Mouse (Mus musculus) liver, embryonic 11.5 days (tissue): ENCODE results near the gene Aar2. TPM values are rescaled to one million over a fixed set of nuclear protein-coding genes. Genes with fewer than 3 reads are reported as not detected.
A peak's percentile ranks its signal among the peaks of the same experiment; 100 is the strongest.

Experiments used
- ATAC-seq: fragments of 200-750 bp; cut with Nextera tagmentation; replicated peaks from 2 replicates; pipeline ENCODE4 v1.8.0; 2017; ENCODE audit warnings: moderate number of reproducible peaks, mild to moderate bottlenecking, moderate TSS enrichment, moderate library complexity; ENCODE audit not compliant: low FRiP score
- DNase-seq: peaks from one replicate; pipeline ENCODE4 v3.0.0-alpha.2; 2017; ENCODE audit warnings: low spot score
- H3K27ac ChIP-seq: fragments of 300-500 bp; sonication (generic); 2 replicates; pipeline ENCODE4 v1.5.1; 2014; ENCODE audit warnings: mild to moderate bottlenecking, low read depth, low read length, control low read depth
- H3K27me3 ChIP-seq: fragments of 300-500 bp; sonication (generic); replicated peaks from 2 replicates; pipeline ENCODE4 v1.6.1; 2014; ENCODE audit warnings: low read length, mixed read lengths; ENCODE audit not compliant: control insufficient read depth, insufficient read depth
- H3K36me3 ChIP-seq: fragments of 300-500 bp; sonication (generic); 2 replicates; pipeline ENCODE4 v1.6.1; 2014; ENCODE audit warnings: mild to moderate bottlenecking, low read length, moderate library complexity, mixed read lengths; ENCODE audit not compliant: control insufficient read depth, insufficient read depth
- H3K4me1 ChIP-seq: fragments of 300-500 bp; sonication (generic); replicated peaks from 2 replicates; pipeline ENCODE4 v1.6.1; 2014; ENCODE audit warnings: low read length, mixed read lengths; ENCODE audit not compliant: control insufficient read depth, insufficient read depth
- H3K4me2 ChIP-seq: fragments of 300-500 bp; sonication (generic); 2 replicates; pipeline ENCODE4 v1.6.1; 2014; ENCODE audit warnings: mild to moderate bottlenecking, control low read depth, moderate library complexity
- H3K4me3 ChIP-seq: fragments of 300-500 bp; sonication (generic); 2 replicates; pipeline ENCODE4 v1.5.1; 2014; ENCODE audit warnings: low read depth, low read length, control low read depth
- H3K9ac ChIP-seq: fragments of 300-500 bp; sonication (generic); 2 replicates; pipeline ENCODE4 v1.6.1; 2014; ENCODE audit warnings: low read depth, low read length, control low read depth
- H3K9me3 ChIP-seq: fragments of 300-500 bp; sonication (generic); 2 replicates; pipeline ENCODE4 v1.6.1; 2016; ENCODE audit warnings: low read length, inconsistent platforms, mixed read lengths; ENCODE audit not compliant: control insufficient read depth
- WGBS: fragments of 180-500 bp; shearing (Covaris S2); extraction: QIAGEN DNeasy Blood & Tissue Kit; methylation state at CpG from one replicate; pipeline ENCODE4 v1.1.7; 2014; 5-methylcytosine and 5-hydroxymethylcytosine counted together
- polyA plus RNA-seq: library from polyadenylated mRNA; unstranded; fragments of >200 nt; fragmentation: Nextera tagmentation; extraction: Ambion mirVana; gene quantifications from 2 replicates; pipeline ENCODE4 v1.2.1, GENCODE M21; 2014

The Aar2 gene
- 32.2 and 33.6 TPM in 2 replicates for polyA plus RNA-seq

DNA sequence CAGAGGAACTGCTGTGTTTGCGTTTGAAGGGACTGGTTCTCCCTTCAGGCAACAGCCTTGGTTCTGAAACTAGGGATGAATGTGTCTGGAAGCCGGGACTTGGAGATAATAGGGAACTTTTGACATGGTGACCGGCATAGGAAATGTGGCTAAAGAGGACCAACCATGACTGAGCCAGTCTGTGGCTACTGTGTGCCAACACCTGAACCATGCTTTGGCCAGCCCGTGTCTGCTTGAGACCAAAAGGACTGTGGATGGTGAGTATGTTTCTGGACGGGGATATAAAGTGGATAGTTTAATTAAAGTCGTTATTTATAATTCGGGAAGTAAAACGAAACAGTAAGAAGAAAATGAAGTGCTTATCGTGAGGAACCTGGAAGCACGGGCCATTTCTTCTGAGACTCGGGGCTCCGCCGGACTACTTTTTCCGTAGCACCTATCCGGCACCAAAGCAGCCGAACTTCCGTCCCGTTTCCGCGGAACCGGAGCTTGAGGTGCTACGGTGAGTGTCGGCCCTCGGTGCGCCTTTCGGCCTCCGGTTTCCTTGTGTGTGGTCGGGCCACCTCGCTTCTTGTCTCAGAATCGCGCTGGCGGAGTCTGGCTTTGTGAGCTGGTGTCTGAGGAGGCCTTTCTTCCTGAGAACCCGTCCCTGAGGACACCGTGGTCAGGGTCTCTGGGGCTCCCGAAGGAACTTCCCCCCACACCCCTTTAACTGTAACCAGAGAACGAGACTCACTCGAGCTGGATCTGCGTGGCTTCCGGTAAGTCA, at the start of gene Aar2:
Gene Aar2, plus strand, starts transcription at position 462 of the 769 bp plus-strand sequence.
- DNase-seq = peak; percentile 83
- H3K27me3 ChIP-seq = no peaks in the 10 kb centered on the region
- peaks cover 7% of the 10 kb centered on the region for H3K36me3 ChIP-seq
- peak within 1 kb of the TSS; percentile 62 for H3K4me3 ChIP-seq
- peak; percentile 58; the same call in 1 of the 2 replicates for ATAC-seq
- peak within 1 kb of the TSS; percentile 78 for H3K9ac ChIP-seq
- peak within 1 kb of the TSS; percentile 77 for H3K4me2 ChIP-seq
- H3K4me1 ChIP-seq = no peaks in the 10 kb centered on the region
- 0 out of 2 replicates have a peak within 1 kb of the TSS, but pooled peaks have one; percentile 1 for H3K27ac ChIP-seq
- H3K9me3 ChIP-seq = no peaks in the 10 kb centered on the region
- WGBS = 5% methylated on average over 39 of the region's 39 CpGs

DNA sequence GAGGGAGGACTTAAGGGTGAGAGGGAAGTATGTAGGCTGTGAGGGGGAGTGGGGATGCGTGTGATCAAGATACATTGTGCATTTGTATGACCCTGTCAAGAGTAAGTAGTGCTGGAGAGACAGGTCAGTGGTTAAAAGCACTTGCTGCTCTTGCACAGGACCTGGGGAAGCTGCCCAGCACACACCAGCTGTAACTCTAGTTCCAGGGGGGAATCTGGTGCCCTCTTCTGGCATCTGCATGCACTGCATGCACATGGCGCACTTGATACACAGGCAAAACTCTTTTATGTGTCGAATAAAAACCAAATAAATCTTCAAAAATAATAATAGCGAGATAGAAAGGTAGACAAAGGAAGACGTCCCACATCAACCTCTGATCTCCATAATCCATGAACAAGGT, 49.5 kb upstream of the Aar2 start:
- no peak for ATAC-seq

GRCm38 (mm10) chr2:156501025-156501424, 46.4 kb upstream of the Aar2 start:
- H3K27ac ChIP-seq = no peak overlapping the region
- H3K9ac ChIP-seq = no peak overlapping the region
- 83% methylated on average over 1 of the region's 1 CpGs for WGBS
- H3K9me3 ChIP-seq = no peaks in the 10 kb centered on the region
- no peak overlapping the region for H3K4me2 ChIP-seq
- ATAC-seq = no peak
- no peaks in the 10 kb centered on the region for H3K4me1 ChIP-seq
- DNase-seq = no peak
- H3K4me3 ChIP-seq = no peak overlapping the region
- H3K36me3 ChIP-seq = 0 out of 2 replicates have a peak, but pooled peaks cover 2% of the 10 kb centered on the region
- H3K27me3 ChIP-seq = no peaks in the 10 kb centered on the region

More for the DNA sequence above, 49.5 kb upstream of the Aar2 start:
- no peak overlapping the region for H3K27ac ChIP-seq
- no peaks in the 10 kb centered on the region for H3K27me3 ChIP-seq
- no peak overlapping the region for H3K9ac ChIP-seq
- H3K36me3 ChIP-seq = no peaks in the 10 kb centered on the region
- no peaks in the 10 kb centered on the region for H3K9me3 ChIP-seq
- peak; percentile 59 for DNase-seq
- 46% methylated on average over 5 of the region's 5 CpGs for WGBS
- H3K4me2 ChIP-seq = no peak overlapping the region
- H3K4me1 ChIP-seq = peaks cover 7% of the 10 kb centered on the region; the same call in 1 of the 2 replicates
- H3K4me3 ChIP-seq = no peak overlapping the region

- Histone ChIP-seq H3K9me3 (no peaks in the 10 kb centered on the region), H3K27ac (no peak overlapping the region), H3K9ac (no peak overlapping the region), H3K36me3 (peaks cover 2% of the 10 kb centered on the region; the same call in 1 of the 2 replicates), H3K4me2 (no peak overlapping the region), H3K4me3 (no peak overlapping the region), H3K27me3 (no peaks in the 10 kb centered on the region), H3K4me1 (no peaks in the 10 kb centered on the region)
- ATAC-seq (no peak), DNase-seq (no peak)
- WGBS = 83% methylated on average over 13 of the region's 13 CpGs
These were observed 41.9 kb upstream of the Aar2 start for GRCm38 (mm10) chr2:156505533-156505932.

DNA sequence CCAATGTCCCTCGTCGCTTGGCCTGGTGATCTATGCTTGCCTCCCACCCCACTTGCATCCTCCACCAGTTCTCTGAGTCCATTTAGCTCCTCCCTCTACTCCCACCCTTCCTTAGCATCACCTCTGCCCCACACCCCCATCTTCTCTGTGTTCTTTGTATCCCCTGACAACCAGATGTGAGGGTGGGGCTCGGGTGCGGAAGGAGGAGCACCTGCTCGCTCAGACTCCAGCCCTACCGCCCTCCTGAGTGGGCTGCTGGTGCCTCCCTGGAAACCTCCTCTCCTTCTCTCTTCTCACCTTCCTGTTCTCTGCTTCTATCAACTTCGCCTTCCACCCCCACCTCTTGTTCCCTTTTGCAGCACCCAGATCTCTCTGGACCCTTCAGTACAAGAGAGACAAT, 35.4 kb upstream of the Aar2 start:
- H3K4me1 ChIP-seq = peaks cover 8% of the 10 kb centered on the region; the same call in 1 of the 2 replicates
- ATAC-seq = no peak
- no peaks in the 10 kb centered on the region for H3K9me3 ChIP-seq
- H3K4me2 ChIP-seq = no peak overlapping the region
- H3K27ac ChIP-seq = no peak overlapping the region
- H3K36me3 ChIP-seq = no peaks in the 10 kb centered on the region; the same call in 1 of the 2 replicates
- no peak for DNase-seq
- 72% methylated on average over 7 of the region's 7 CpGs for WGBS
- no peak overlapping the region for H3K4me3 ChIP-seq
- H3K9ac ChIP-seq = no peak overlapping the region
- H3K27me3 ChIP-seq = no peaks in the 10 kb centered on the region

- H3K27me3 ChIP-seq = no peaks in the 10 kb centered on the region
- H3K4me1 ChIP-seq = peaks cover 8% of the 10 kb centered on the region; the same call in 1 of the 2 replicates
- no peak overlapping the region for H3K4me2 ChIP-seq
- H3K4me3 ChIP-seq = no peak overlapping the region
- DNase-seq = no peak
- ATAC-seq = no peak
- H3K36me3 ChIP-seq = no peaks in the 10 kb centered on the region
- no peak overlapping the region for H3K27ac ChIP-seq
- H3K9me3 ChIP-seq = no peaks in the 10 kb centered on the region
- 62% methylated on average over 5 of the region's 6 CpGs for WGBS
- H3K9ac ChIP-seq = no peak overlapping the region
These were observed 34.8 kb upstream of the Aar2 start for GRCm38 (mm10) chr2:156512561-156512960.

DNA sequence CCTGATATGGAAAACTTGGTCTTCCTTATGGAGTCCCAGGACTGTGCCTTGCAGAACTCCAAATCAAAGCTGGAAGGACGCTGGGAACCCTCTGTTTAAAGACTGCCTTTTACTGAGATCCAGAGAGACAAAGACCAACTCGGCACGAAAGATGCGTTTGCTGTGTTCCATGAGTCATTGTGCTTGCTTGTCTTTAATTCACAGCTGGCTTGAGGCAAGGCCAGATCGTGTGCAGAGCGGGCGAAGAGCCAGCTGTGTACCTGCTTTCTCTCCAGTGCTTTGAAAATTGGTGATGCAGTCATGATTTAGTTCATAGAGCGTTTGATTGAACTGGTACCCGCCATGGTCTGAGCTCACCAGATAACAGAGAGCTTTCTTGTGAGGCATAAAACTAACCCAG, 32.3 kb upstream of the Aar2 start:
- DNase-seq (no peak), ATAC-seq (no peak)
- H3K4me1 ChIP-seq = peaks cover 8% of the 10 kb centered on the region; the same call in 1 of the 2 replicates
- no peaks in the 10 kb centered on the region for H3K36me3 ChIP-seq
- no peak overlapping the region for H3K27ac ChIP-seq
- H3K4me3 ChIP-seq = no peak overlapping the region
- WGBS = 82% methylated on average over 9 of the region's 9 CpGs
- no peak overlapping the region for H3K9ac ChIP-seq
- H3K9me3 ChIP-seq = no peaks in the 10 kb centered on the region
- H3K27me3 ChIP-seq = no peaks in the 10 kb centered on the region
- H3K4me2 ChIP-seq = no peak overlapping the region

DNA sequence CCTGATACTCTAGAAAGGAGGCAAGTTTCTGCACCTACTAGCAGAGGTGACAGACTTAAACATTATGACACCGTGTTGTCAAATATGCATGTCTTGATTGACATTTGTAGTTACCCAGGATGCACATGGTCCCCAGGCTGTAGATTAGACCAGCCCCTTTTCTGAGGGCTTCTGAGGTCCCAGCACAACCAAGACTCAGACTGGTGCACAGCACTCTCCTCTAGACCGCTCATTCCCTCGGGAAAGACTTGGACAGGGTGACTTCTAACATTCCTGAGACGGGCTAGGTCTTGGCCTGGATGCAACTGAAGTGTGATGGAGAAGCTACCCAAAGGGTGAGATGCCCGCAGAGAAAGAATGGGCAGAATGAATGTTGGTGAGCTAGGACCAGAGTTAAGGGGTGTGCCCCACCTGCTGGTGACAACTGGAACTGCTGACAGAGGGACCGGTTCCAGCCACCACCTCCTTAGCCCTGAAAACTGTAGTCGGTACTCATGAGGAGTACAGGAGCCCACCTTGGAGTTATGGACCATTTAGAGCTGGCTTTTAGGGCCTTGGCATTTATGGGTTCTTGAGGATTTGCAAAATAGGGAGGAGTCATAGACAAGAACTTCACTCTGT, 31.7 kb upstream of the Aar2 start:
- no peak overlapping the region for H3K4me3 ChIP-seq
- H3K9ac ChIP-seq = no peak overlapping the region
- H3K36me3 ChIP-seq = no peaks in the 10 kb centered on the region
- H3K27me3 ChIP-seq = no peaks in the 10 kb centered on the region
- WGBS = 25% methylated on average over 7 of the region's 7 CpGs
- ATAC-seq (no peak), DNase-seq (peak; percentile 53)
- no peaks in the 10 kb centered on the region for H3K9me3 ChIP-seq
- no peak overlapping the region for H3K4me2 ChIP-seq
- peaks cover 8% of the 10 kb centered on the region; the same call in 1 of the 2 replicates for H3K4me1 ChIP-seq
- H3K27ac ChIP-seq = no peak overlapping the region
